Mouse (Mus musculus): ENCODE measurements at regions not wholly inside any gene's neighbourhood (a gene's known extent, or its start where the extent isn't known, plus 50 kb on each side); places are given as distances from the start of the nearest gene placed in this dataset.

GRCm38 (mm10) chr14:104676810-104677209 is 154.4 kb upstream of the Rnf219 start:
- no peak for DNase-seq (ENCODE audit: low spot score)

GRCm38 (mm10) chr14:104661696-104662095 is 139.3 kb upstream of the Rnf219 start:
- DNase-seq (ENCODE audit: low spot score): no peak

GRCm38 (mm10) chr14:104658751-104659150 is 136.3 kb upstream of the Rnf219 start:
- no peak for DNase-seq (ENCODE audit: low spot score)

GRCm38 (mm10) chr14:104649980-104650379 is 127.5 kb upstream of the Rnf219 start:
- DNase-seq (ENCODE audit: low spot score): no peak

- no peak for DNase-seq (ENCODE audit: low spot score)
Observed at GRCm38 (mm10) chr14:104644626-104645025, 122.2 kb upstream of the Rnf219 start.

GRCm38 (mm10) chr14:104642783-104643182 is 120.3 kb upstream of the Rnf219 start:
- DNase-seq (ENCODE audit: low spot score): no peak

- no peak for DNase-seq (ENCODE audit: low spot score)
Observed at GRCm38 (mm10) chr14:104639300-104639699, 116.9 kb upstream of the Rnf219 start.

- DNase-seq (ENCODE audit: low spot score): no peak
Observed at GRCm38 (mm10) chr14:104611467-104611866, 89.0 kb upstream of the Rnf219 start.

- no peak for DNase-seq (ENCODE audit: low spot score)
Observed at GRCm38 (mm10) chr14:104610378-104610777, 87.9 kb upstream of the Rnf219 start.

GRCm38 (mm10) chr14:104594851-104595250 is 72.4 kb upstream of the Rnf219 start:
- DNase-seq (ENCODE audit: low spot score): no peak
